Mouse (Mus musculus) G1E (cell line): ENCODE data around the gene Slc9a8.

Source experiments
- CTCF ChIP-seq: IDR thresholded peaks from 2 replicates; pipeline ENCODE4 v1.5.1; 2012; ENCODE audit warnings: low read depth, low read length, inconsistent platforms, mixed read lengths
- GATA2 ChIP-seq: IDR thresholded peaks from 2 replicates; pipeline ENCODE4 v1.6.1; 2012; ENCODE audit warnings: low read depth, low read length, inconsistent platforms, borderline replicate concordance
- POLR2AphosphoS5 ChIP-seq: IDR thresholded peaks from 2 replicates; pipeline ENCODE4 v1.6.1; 2012; ENCODE audit warnings: low read depth, low read length, inconsistent platforms; ENCODE audit not compliant: insufficient replicate concordance
- TAL1 ChIP-seq: conservative IDR thresholded peaks from 2 replicates; pipeline ENCODE4 v1.6.1; 2012; ENCODE audit warnings: low read depth, low read length, inconsistent platforms, mixed read lengths

DNA sequence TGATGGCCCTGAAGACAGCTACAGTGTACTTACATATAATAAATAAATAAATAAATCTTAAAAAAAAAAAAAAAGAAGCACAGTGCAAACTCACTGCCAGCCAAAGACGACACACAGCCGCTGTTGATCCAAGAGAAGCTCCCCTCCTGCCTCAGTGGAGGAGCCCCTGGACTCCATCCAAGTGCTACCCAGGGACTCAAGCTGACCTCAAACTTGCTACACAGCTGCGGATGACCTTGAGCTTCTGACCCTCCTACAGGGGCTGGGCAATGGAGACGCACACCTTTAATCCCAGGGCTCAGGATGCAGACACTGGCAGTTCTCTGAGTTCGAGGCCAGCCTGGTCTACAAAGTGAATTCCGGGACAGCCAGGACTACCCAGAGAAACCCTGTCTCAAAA, 66.5 kb downstream of the Slc9a8 start:
- TF ChIP-seq CTCF (no peak), GATA2 (no peak), TAL1 (no peak), POLR2AphosphoS5 (no peak)
